8 mouse cellular contexts compared by ENCODE assay signal in the genomic region with DNA sequence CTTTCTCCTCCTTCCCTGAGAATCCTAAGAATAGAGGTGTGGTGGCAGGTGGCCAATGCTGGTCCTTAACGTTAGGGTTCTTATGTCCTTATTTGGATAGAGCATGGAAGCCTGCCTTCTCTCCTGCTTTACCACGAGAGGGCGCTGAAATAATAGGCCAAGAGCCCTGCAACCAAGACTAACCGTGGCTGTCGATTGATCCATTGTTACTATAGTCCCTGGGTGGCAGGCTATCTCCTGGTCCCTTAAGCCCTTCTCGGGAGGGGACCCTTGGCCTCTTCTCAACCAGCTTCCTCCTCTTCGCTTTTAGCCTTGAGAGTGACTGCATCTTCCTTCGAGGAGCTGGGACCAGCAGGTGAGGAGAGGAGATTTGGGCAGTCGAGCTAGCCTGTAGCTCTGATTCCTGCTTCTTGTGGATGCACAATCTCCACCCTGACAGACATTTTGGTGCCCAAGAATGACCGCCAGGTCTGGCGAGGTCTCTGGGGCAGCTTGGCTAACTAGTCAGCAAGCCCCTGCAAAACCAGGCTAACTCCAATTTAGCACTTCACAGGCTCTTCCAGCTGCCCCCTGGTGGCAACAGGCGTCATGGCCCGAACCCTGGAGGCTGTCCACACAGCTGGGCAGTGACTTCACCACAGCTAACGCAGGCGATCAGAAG. TPM values are rescaled to one million over a fixed set of nuclear protein-coding genes. Genes with fewer than 3 reads are reported as not detected.
A peak's percentile ranks its signal among the peaks of the same experiment; 100 is the strongest.
DNase-seq lines count a peak whose midpoint lies in the region; ATAC-seq and TF ChIP-seq lines count a peak whose summit lies in the region.

No protein-coding gene starts in this region.

- DNase-seq in 3T3-L1 (ENCODE audit: low read depth, low spot score) = peak; percentile 88
- DNase-seq in adrenal gland, postnatal 25 days = peak; percentile 82
- peak; percentile 72 to 91 for DNase-seq in heart, adult 18-20 months
- DNase-seq in kidney, adult 18-20 months = peak; percentile 85
- DNase-seq in limb, embryonic 10.5 days (ENCODE audit: low spot score) = peak; percentile 90

- TF ChIP-seq POLR2A in small intestine, adult 2 months (IDR thresholded peaks at IDR 0.05; ENCODE audit: low read depth, low read length) = no peak

- no peaks in the 10 kb centered on the region for H3K4me1 ChIP-seq in embryonic facial prominence, embryonic 12.5 days
- H3K4me1 ChIP-seq in limb, embryonic 10.5 days = peaks cover 8% of the 10 kb centered on the region
- 0 out of 2 replicates have a peak, but pooled peaks cover 7% of the 10 kb centered on the region for H3K4me1 ChIP-seq in midbrain, embryonic 13.5 days (replicated peaks)
- H3K4me1 ChIP-seq in small intestine, adult 2 months (ENCODE audit: control insufficient read depth, insufficient read depth, insufficient read length, low read length) = peaks cover 4% of the 10 kb centered on the region; the same call in 1 of the 2 replicates

- H3K27ac ChIP-seq in embryonic facial prominence, embryonic 12.5 days = no peak overlapping the region; the same call in 1 of the 2 replicates
- peak overlapping the region; percentile 69; the same call in 1 of the 2 replicates for H3K27ac ChIP-seq in limb, embryonic 10.5 days
- H3K27ac ChIP-seq in midbrain, embryonic 13.5 days = no peak overlapping the region
- no peak overlapping the region for H3K27ac ChIP-seq in small intestine, adult 2 months (ENCODE audit: insufficient read depth, low read depth, low read length)

- no peak overlapping the region for H3K9ac ChIP-seq in embryonic facial prominence, embryonic 12.5 days
- peak overlapping the region; percentile 47 for H3K9ac ChIP-seq in midbrain, embryonic 13.5 days (replicated peaks)

- H3K4me3 ChIP-seq in embryonic facial prominence, embryonic 12.5 days = peak overlapping the region; percentile 22
- peak overlapping the region; percentile 39 for H3K4me3 ChIP-seq in limb, embryonic 10.5 days
- H3K4me3 ChIP-seq in midbrain, embryonic 13.5 days (replicated peaks) = peak overlapping the region; percentile 30
- H3K4me3 ChIP-seq in small intestine, adult 2 months (ENCODE audit: low read depth, low read length) = peak overlapping the region; percentile 5

- H3K4me2 ChIP-seq in embryonic facial prominence, embryonic 12.5 days (replicated peaks) = peak overlapping the region; percentile 55
- peak overlapping the region; percentile 59 for H3K4me2 ChIP-seq in midbrain, embryonic 13.5 days (replicated peaks)

- ATAC-seq in embryonic facial prominence, embryonic 12.5 days (ENCODE audit: insufficient number of reproducible peaks, insufficient read depth, low FRiP score, low TSS enrichment) = 0 out of 2 replicates have a peak, but pooled peaks have one; percentile 65
- peak; percentile 90 for ATAC-seq in midbrain, embryonic 13.5 days

- TF ChIP-seq CTCF in small intestine, adult 2 months (IDR thresholded peaks at IDR 0.05; ENCODE audit: extremely low read depth, insufficient read length, insufficient replicate concordance, low read depth, low read length) = peak; percentile 69; the same call in 1 of the 2 replicates

- H3K36me3 ChIP-seq in embryonic facial prominence, embryonic 12.5 days = no peaks in the 10 kb centered on the region
- no peaks in the 10 kb centered on the region for H3K36me3 ChIP-seq in limb, embryonic 10.5 days
- H3K36me3 ChIP-seq in midbrain, embryonic 13.5 days = no peaks in the 10 kb centered on the region
- H3K36me3 ChIP-seq in small intestine, adult 2 months (ENCODE audit: control insufficient read depth, insufficient read depth, low read length) = no peaks in the 10 kb centered on the region; the same call in 1 of the 2 replicates

- no peaks in the 10 kb centered on the region for H3K9me3 ChIP-seq in embryonic facial prominence, embryonic 12.5 days
- no peaks in the 10 kb centered on the region for H3K9me3 ChIP-seq in limb, embryonic 10.5 days (replicated peaks)
- H3K9me3 ChIP-seq in midbrain, embryonic 13.5 days = no peaks in the 10 kb centered on the region

- WGBS in embryonic facial prominence, embryonic 12.5 days = 5% methylated on average over 15 of the region's 15 CpGs
- WGBS in limb, embryonic 10.5 days = 11% methylated on average over 15 of the region's 15 CpGs
- 5% methylated on average over 15 of the region's 15 CpGs for WGBS in midbrain, embryonic 13.5 days
- WGBS in small intestine, adult 2 months = 7% methylated on average over 15 of the region's 15 CpGs

- peaks cover 4% of the 10 kb centered on the region; the same call in 1 of the 2 replicates for H3K27me3 ChIP-seq in embryonic facial prominence, embryonic 12.5 days
- peaks cover 8% of the 10 kb centered on the region; the same call in 1 of the 2 replicates for H3K27me3 ChIP-seq in limb, embryonic 10.5 days (ENCODE audit: low read depth, poor library complexity, severe bottlenecking)
- no peaks in the 10 kb centered on the region for H3K27me3 ChIP-seq in midbrain, embryonic 13.5 days
- no peaks in the 10 kb centered on the region for H3K27me3 ChIP-seq in small intestine, adult 2 months (ENCODE audit: control insufficient read depth, insufficient read depth, low read length)

RNA-seq across cellular contexts. Expression of gene Cpne2, which starts 40.6 kb away (rescaled TPM):
- total RNA-seq in adrenal gland, postnatal 25 days (2021) = 19.4 and 23.2 TPM in 2 replicates
- polyA plus RNA-seq in embryonic facial prominence, embryonic 12.5 days (2016; fragmentation: Nextera tagmentation; extraction: Ambion mirVana) = 10.6 and 11.2 TPM in 2 replicates
- total RNA-seq in heart, adult 18-20 months (2021) = 1 to 10 TPM; 3.8 to 3.9 TPM
- 5.8 and 6.6 TPM in 2 replicates for polyA plus RNA-seq in limb, embryonic 10.5 days (2016; fragmentation: Nextera tagmentation; extraction: Ambion mirVana)
- polyA plus RNA-seq in midbrain, embryonic 13.5 days (2015; fragmentation: Nextera tagmentation; extraction: Ambion mirVana) = 9.8 and 12.3 TPM in 2 replicates
- polyA plus RNA-seq in small intestine, adult 2 months (2012; rRNA removed) = 25.7 and 108 TPM in 2 replicates

RNA-seq across cellular contexts. Expression of gene Nlrc5, which starts 58.0 kb away (rescaled TPM):
- 2.9 and 3.8 TPM in 2 replicates for total RNA-seq in adrenal gland, postnatal 25 days (2021)
- polyA plus RNA-seq in embryonic facial prominence, embryonic 12.5 days (2016; fragmentation: Nextera tagmentation; extraction: Ambion mirVana) = 0.28 TPM in 1 of 2 replicates, not detected in the other
- 1 to 10 TPM; 4.0 to 8.8 TPM for total RNA-seq in heart, adult 18-20 months (2021)
- not detected in 2 replicates for polyA plus RNA-seq in limb, embryonic 10.5 days (2016; fragmentation: Nextera tagmentation; extraction: Ambion mirVana)
- 0.27 and 0.28 TPM in 2 replicates for polyA plus RNA-seq in midbrain, embryonic 13.5 days (2015; fragmentation: Nextera tagmentation; extraction: Ambion mirVana)
- 3.4 and 7.4 TPM in 2 replicates for polyA plus RNA-seq in small intestine, adult 2 months (2012; rRNA removed)
